Mouse (Mus musculus) monocyte, adult 2 months (primary cell): ENCODE measurements at regions not wholly inside any gene's neighbourhood (a gene's known extent, or its start where the extent isn't known, plus 50 kb on each side); places are given as distances from the start of the nearest gene placed in this dataset.

Experiments used
- DNase-seq, 2 experiments: peaks; one replicate each; pipeline ENCODE4 v3.0.0; 2022; ENCODE audit warnings: low spot score in 2 of 2, low read depth in 1 of 2

DNA sequence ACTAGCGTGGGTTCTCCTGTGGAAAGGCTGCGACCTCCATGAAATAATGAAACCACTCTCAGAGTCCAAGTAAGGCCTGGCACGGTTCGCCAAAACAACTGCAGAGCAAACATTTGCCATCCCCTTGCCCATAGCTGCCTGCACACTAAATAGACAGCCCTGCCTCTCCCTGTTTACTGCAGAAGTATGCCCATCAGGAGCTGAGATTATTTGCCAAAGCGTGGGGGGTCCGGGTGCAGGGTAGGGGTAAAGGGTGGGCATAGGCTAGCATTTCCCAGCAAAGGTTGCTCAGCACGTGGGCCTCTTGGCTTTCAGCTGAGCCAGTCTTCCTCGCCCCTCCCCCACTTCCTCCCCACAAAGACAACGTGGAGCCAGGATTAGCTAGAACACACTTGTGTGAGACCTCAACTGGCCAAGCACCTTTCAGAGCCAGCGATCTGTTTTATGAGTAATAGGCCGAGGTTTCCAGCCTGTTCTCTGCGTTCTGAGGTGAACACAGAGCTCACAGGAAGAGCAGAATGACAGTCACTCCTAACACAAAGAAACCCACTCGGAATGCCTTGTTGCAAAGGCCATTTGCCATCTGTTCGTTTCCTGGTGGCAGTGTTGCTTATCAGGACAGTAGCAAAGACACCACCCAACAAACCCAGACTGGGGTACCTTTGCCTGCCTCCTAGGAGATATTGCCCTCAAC, 55.6 kb upstream of the Cep85l start:
- DNase-seq = peak in 1 of 2 experiments; percentile 16

DNA sequence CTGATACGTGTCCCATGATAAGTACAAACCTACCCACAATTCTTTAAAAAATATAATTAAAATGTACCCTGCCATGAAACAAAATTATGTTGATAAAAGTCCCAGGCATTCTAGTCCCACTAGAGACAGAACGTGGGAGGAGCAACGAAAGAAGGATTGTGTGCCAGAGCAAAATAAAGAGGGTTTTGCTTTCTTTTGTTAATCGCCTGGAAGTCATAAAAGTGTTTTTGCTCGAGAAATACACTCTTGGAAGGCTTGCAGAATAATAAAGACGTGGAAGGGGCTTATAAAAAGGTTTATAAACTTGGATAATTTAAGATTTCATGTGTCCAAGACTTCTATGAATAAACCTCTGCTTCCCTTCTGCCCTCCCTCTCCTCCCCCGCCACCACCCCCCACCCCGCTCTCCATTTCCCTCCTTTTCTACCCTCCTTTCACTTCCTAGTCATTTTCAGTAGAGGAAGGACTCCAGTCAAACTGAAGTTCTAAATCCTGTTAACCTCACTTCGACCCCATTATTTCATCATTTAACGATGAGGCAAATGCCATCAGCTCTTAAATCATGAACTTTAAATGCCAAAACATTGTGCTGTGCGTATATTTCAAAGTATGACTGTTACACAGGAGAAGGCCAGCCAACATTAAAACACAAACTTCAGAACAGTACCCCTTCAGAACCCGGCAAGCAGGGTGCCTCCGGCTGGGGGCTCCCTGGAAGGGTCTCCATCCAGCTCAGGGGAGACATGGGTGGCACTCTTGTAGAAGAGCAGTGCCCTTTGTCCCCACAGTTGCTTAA, 54.8 kb upstream of the Cep85l start:
- DNase-seq = no peak

DNA sequence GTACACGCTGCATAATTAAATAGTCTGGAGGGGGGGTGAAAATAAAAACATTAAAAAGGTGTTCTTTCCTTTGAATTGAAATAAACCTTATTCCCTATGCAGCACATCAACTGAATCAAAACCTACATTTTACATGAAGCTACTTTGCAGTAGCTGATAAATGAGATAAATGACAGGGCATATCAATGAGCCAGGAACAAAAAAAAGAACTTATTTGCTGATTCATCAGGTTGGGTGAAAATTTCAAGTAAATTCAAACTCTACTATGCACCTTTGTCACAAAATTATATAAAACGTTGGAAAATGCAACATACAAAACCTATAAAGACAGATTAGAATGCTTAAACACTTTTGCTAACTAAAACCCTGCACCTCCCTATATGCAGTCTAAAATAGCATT, 53.0 kb upstream of the Cep85l start:
- no peak for DNase-seq

DNA sequence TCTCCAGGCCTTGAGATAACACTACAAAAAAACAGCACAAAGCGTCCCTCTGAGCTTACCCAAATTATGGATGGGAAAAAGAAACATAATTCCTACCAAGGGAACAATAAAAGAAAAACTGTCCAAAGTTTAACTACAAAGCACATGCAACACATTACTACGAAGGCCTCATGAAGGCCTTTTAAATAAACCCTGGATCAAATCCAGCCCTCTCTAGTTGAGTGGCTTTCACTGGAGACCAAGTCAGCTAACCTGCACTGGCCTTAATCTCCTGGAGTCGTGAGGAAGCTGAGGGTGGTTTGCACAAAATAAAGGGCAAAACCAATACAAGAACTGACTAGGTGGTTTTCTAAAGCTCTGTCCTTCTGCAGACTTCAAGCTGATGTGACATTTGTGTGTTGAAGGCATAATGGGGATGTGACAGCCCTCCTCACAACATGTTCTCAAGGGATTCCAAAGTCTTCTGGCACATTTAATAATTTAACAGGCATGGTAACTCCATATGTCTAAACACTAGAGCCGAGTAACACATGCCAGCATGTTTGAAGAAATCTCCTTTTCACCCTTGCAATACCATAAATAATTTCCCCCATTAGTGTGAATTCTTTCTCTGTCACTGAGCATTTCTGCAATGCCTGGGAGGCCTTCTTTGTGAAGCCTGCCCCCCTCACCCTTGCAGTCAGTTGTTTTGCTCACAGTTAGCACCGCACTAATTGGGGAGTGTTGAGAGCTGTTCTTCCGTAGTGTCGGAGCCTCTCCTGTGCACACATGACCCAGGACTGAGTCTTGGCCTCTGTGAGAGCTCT, 50.0 kb upstream of the Cep85l start:
- no peak for DNase-seq
